Mouse (Mus musculus): ENCODE measurements around the gene Cars2.
"Not testable (repeated sequence)": the region's sequence is repeated elsewhere in the genome, so short reads cannot be mapped to it uniquely, and the experiment has no call there.

The Cars2 gene

DNA sequence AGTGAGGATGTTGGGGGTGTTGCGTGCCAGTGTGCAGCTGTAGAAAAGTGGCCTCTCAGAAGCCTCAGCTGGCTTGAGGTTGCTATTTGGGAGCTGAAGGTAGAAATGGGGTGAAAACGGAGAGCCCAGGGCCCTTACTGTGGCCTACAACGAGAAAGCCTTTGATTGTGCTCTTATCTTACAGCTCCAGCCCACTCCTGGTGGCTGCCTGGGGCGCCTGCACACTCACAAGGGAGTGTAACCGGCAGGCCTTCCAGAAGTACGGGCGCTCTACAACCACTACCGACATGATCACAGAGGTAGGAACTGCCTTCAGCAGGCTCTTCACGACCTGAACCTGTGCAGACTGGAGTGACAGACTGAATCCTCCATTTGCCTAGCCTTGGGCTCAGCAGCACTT is 37.9 kb downstream of the Cars2 start:
- no peak for DNase-seq (ENCODE audit: low spot score in 2 of 2)

DNA sequence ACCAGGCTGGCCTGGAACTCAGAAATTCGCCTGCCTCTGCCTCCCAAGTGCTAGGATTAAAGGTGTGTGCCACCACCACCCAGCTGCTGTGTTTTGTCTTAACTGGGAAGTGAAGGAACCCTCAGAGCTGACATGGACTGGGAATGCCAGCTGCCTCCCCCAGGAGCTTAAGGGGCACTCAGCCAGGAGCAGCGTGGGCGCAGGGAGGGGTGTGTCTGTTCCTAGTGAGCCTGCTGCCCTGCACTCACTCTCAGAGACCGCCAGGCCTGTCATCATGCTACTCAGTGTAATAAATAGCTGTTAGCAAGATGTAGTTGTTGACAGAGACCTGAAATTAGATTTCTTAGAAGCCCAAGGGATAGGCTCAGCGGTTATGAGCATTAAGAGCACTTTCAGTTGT is 39.6 kb downstream of the Cars2 start:
- DNase-seq (ENCODE audit: low spot score in 2 of 2): no peak

DNA sequence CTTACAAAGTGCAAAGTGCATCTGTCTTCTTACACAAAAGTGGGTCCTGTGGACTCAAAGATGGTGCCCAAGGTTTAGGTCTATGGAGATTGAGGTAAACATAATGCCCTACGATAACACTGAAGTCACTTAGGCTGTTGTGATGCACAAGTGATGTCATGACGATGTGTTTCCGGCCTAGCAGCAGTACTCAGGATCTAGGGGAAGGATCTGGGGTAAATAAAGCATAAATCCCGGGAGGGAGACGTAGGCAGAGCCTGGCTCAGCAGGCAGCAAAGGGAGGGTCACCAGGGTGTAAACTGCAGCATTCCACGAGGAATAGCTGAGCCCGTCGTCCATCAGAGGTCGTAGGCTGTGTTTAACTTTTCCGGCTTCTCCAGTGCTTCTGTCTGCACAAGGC is 41.7 kb downstream of the Cars2 start:
- no peak for DNase-seq (ENCODE audit: low spot score in 2 of 2)

DNA sequence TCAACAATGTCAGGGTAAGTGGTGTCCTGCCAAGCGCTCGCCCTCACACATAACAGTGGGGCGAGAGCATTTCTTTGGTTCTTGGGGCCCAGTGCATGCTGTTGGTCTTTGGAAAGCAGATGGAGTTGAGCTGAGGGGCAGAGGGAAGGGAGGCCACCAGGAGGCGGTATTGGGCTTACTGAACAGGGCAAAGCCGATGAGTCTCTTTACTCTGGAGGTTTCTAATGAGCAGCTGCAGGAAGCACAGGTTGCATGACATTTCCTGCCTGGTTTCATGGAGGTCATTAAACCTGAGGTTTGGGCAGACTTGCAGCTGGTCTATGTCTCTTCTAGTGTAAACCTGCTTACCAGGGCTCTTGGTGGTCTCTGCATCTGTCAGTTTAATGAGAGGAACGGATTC is 43.8 kb downstream of the Cars2 start:
- DNase-seq (ENCODE audit: low spot score in 2 of 2): no peak

DNA sequence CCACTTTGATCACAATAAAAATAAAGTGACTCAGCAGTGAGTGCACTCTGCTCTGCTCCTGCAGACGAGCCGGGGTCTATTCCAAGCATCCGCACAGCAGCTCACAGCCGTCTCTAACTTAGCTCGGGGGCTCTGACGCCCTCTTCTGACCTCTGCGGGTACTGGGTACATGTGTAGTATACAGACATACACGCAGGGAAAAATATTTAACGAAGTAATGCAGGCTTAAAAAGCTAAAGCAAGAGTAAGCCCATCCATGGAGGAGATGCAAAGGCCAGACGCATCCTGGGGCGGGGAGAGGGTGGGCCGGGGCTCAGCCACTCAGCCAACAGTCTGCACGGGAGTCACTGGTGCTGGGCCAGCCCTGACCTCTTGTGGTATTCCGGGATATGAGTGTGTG is 44.5 kb downstream of the Cars2 start:
- DNase-seq (ENCODE audit: low spot score in 2 of 2): no peak

DNA sequence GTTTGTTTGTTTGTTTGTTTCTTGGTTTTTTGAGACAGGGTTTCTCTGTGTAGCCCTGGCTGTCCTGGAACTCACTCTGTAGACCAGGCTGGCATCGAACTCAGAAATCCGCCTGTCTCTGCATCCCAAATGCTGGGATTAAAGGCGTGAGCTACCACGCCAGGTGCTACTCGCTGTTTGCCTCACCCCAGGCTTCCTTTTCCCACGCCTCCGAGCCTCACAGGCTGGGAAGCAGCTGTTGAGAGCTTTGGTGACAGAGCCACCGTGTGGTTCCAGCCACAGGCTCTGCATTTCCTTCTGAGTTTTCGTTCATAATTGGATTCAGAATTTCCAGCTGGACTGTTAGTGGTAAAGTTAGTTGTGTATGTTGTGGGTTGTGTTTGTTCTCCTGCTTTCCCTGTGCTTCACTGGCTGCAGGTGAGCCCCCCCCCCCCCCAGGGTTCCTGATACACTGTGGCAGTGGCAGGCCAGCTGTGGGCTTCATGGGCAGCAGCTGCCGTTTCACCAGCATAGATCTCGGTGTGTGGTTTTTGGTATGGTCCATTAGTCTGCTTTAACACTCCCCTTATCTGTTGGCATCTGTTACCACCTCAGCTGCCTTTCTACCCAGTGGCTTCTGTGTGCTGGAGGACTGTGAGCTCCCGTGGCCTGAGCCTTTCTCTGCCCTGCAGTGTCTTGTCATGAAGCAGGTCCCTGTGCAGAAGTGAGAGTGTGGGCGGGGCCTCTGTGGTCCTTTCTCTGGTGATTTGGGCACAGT is 46.9 kb downstream of the Cars2 start:
- DNase-seq (ENCODE audit: low spot score in 2 of 2): no peak

DNA sequence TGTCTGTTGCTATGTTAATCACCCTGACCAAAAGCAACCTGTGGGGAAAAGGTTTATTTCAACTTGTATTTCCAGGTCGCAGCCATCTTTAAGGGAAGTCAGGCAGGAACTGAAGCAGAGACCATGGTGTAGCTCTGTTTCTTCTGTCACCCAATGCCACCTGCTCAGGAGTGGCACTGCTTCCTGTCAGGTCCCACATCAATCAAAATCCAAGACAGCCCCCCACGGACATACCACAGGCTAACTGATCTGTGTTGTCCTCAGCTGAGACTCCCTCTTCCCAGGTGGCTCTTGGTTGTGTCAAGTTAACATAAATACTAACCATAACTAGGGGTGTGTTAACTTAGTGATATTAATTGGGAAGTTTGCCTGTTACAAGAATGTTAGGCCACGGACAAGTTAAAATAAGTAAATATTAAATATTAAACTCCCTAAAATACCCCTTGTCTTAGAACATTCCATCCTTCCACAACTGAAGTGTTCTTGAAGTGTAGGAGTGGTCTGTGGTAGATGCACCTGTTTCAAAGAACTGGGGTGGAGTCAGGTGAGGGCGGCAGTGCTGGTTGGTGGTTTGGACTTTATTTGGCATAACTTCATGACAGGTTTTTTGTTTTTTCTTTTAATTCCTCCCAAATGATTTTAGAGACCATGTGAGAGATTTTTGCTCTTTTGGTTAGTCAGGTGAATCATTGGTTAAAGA is 51.6 kb downstream of the Cars2 start:
- no peak for DNase-seq (ENCODE audit: low spot score in 2 of 2)

DNA sequence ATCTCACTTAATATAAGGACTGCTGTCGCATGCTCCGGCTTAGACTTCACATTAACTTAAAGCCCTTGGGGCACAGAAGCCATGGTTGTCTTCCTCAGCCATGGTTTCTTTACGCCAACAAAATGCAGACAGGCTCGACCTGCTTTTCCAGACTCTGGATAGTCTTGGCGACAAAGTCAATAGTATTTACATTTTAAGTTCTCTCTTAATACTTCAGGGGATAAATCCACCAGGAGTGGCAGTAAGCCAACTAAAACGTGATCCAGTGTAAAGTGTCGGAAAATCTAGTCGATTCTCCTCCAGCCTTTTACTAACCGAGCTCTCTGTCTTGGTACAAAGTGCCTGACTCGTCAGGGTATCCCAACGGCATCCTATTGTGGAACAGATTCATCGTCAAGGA is 52.3 kb downstream of the Cars2 start:
- DNase-seq (ENCODE audit: low spot score in 2 of 2): no peak

DNA sequence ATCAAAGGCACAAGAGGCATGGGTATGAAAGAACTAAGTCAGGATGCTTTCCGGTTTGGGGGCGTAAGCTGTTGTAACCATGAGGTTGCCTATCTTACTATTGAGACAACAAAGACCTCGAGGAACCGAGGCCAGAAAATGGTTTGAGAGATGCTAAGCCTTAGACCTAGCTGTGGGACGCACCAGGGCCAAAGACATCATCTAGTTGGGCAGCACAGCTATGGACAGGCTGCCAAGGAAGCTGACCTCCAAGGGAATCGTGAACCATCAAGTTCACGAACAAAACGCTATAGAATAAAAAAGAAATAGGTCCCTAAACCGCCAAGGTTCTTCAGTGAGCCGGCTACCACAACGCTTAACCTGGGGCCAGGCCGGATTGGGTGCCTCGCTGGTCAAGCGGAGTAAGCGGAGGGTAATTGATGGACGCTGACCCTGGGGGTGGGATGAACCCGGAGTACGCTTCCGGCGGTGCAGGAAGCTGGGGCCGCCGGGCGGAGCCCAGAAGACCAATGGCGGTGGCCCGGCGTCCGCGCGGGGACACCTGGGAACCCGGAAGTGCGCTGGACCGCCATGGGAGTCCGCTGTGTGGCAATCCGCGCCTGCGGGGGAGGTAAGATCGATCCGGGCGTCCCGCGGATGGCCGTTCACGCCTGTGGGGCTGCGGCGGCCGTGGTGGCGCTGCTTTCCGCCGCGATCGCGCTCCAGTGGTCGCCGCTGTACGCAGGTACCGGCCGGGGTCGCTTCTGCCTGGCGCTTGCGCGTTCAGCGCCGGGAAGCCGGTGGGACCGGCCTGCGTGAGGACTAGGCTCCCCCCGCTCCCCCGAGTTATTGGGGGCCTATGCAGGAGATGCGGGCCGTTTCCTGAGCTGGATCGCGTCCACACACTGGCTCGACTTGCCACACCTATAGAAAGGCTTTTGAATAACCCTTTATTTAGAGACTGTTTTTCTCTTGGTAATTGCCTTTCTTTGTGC is 53.3 kb downstream of the Cars2 start, which contains the start of gene Naxd:
Gene Naxd (plus strand): TSS at position 490 of the 974 bp plus-strand sequence.
- peak; percentile 89 to 90 for DNase-seq (ENCODE audit: low spot score in 2 of 2)

DNA sequence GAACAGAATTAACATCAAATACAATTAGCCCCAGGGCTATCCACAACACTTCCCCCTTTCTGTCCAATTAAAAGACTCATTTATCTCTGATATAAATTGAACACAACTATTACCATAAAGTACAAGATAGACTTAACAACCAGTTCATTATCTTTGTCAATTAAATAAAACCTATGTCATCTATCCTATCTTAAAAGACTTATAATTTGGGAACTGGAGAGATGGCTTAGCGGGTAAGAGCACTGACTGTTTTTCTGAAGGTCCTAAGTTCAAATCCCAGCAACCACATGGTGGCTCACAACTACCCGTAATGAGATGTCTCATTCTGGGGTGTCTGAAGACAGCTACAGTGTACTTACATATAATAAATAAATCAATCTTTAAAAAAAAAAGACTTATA is 58.2 kb downstream of the Cars2 start:
- not testable (repeated sequence) for DNase-seq (ENCODE audit: low spot score in 2 of 2)

DNA sequence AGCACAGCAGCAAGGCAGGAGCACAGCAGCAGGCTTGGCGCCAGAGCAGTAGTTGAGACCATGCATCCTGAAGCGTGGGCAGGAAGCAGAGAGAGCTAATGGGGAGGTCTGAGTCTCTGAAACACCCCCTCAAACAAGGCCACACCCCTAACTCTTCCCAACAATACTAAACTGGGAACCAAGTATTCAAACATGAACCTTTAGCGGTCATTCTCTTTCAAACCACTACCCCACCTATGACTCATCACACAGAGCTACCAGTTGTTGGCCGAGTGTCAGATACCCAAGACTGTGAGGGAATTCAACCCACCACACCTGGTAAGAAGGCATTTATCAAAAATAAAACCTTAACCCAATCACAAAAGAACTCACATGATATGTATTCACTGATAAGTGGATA is 63.4 kb downstream of the Cars2 start:
- no peak for DNase-seq (ENCODE audit: low spot score in 2 of 2)

DNA sequence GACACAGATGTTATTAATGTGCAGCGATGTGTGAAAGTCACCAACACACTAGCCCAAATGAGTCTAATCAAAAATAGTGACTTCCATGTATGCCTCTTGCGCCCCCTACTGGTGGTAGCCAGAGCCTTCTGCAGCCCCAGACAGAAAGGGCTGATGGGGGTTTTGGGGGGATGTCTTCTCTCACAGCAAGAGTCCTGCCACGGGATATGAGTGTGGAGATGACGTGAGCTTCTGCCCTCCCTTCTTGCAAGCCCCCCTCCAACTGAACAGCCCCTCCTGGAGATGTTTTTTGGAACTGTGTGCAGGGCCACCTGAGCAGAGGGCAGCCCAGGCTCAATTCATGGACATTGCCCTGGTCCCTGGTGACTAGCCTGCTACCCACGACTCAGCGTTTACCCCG is 64.4 kb downstream of the Cars2 start:
- DNase-seq (ENCODE audit: low spot score in 2 of 2): no peak

DNA sequence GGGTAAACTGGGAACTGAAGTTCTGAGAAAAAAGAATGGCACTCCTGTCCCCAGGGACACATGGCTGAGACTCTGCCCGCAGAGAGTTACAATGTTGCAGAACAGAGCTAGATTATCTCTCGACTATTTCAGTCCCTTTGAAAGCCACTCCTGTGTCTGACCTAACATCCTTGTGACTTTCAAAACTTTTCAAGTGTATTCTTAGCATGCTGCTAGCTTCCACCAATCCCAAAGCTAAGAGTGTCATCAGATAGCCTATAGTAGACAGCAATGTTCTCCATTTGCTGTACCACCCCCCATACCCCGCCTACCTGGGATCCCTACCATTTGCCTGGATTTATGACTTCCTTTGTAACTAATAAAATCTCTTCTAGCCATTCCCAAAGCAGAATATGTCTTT is 68.0 kb downstream of the Cars2 start:
- no peak for DNase-seq (ENCODE audit: low spot score in 2 of 2)

DNA sequence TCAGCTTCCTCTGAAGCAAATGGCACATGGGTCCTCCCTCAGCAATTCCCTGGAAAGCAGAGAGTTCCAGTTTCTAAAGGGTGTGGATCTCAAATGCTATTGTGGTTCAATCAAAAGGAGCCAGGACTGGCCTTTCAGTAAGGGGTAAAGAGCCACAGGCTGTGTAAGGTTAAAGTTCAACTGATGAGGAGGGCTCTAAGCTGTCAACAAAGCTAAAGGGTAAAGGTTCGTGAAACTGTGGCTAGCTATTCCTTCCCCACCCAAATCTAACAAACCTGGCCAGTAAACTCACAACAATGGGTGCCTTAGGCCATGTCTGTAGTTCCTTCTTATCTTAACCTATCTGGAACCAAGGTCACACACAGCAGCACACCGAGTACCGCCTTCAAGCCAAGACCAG is 68.7 kb downstream of the Cars2 start:
- DNase-seq (ENCODE audit: low spot score in 2 of 2): no peak

DNA sequence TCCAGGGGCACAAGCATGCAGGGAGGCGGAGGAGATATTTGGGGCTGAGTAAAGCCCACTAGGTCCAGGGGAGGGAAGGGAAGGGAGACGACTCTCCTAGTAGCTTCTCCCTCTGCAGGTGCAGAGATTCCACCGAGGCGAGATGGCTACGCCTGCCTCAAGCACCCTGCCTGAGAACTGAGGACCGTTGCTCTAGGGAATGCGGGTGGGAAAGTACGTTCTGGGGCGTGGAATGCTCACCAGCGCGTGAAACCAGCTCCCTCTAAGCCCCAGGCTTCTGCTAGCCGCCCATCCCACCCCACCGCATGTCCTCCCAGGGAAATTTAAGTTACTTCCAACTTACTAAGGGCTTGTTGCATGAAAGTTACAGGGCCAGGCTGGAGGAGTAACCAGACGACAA is 71.0 kb downstream of the Cars2 start:
- DNase-seq (ENCODE audit: low spot score in 2 of 2): no peak

DNA sequence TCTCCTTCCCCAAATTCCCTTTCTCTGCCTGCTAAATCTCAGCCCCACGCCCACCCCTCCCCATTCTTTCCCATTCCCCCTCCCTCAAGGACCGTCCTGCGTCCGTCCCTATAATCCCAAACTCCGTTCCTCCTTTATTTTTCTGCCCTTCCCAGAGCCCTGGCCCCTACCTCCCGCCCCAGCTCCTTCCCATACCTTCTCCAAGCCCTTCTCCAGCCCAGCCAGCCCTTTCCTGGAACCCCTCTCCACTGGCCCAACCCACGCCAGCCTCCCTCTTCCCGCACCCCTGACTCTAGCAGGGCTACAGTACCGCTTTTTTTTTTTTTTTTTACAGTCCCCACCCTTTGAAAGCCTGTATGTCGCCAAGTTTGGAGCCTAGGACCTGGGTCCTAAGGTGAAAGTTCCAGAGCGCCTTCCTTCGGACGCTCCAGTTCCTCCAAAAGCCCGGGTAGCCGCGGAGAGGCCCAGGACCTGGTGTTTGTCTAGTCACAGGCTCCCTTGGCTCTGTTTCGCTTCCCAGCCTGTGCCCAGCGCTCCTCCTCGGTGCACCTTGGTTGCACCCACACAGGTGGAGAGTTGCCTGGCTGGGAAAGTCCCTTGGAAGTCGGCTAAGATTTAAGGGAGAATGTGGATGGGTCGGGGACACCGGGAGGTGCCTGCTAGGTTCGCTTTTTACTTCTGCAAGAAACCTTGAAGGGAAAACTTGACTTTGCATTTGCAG is 71.6 kb downstream of the Cars2 start:
- no peak for DNase-seq (ENCODE audit: low spot score in 2 of 2)

DNA sequence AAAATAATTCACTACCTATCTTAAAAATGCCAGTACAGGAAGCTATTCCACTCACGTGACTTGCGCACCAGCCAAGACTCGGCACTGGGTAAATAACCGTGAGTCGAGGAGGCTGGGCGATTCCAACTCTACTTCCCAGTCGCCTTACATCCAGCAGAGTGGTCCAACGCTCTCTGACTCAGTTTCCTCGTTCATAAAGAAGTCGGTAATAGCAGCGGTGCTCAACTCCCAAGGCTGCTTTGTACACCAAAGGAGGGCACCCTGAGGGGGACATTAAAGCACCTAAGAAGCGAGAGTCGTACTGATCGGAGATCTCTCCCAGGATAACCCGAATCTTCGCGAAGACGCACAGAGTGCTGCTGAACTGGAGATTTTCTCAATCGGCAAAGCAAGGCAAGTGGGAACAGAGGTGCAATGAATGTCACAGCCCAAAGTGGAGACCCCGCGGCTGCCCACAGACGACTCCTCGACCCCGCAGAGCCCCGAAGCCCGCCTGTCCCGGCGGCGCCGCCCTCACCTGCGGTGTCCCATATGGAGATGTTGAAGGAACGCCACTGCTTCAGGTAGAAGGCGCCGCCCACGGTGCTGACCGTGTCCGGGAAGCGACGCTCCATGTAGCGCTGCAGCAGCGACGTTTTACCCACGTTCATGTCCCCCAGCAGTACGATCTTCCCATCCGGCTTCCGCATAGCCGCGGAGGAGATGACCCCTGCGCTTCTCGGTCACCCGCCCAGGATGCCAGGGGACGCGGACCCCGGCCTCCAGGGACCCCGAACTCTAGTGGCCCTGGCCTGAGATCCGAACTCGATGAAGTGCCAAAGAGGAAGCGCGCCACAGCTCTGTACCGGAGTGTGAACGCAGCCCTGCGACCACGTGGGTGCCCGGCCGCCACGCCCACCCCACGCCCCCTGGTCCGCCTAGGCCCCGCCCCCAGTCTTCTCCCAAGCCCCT is 72.5 kb downstream of the Cars2 start, which contains the start of gene Rab20:
Gene Rab20 (minus strand): TSS at position 900 of the 951 bp plus-strand sequence.
- no peak for DNase-seq (ENCODE audit: low spot score in 2 of 2)

DNA sequence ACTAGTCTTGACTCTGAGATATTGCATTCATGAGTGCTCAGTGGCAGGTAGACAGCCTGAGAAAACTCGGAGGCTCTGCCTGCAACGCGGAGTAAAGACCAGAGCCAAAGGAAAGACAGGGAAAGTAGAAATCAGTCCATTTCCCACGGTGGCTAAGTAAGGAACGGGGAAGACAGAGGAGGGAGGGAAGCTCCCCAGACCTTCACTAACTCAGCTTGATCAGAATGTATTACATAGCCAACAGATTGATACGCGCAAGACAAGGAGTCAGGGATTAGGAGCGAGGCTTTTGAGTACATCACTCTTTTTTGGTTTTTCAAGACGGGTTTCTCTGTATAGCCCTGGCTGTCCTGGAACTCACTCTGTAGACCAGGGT is 73.4 kb downstream of the Cars2 start:
- DNase-seq (ENCODE audit: low spot score in 2 of 2): no peak

DNA sequence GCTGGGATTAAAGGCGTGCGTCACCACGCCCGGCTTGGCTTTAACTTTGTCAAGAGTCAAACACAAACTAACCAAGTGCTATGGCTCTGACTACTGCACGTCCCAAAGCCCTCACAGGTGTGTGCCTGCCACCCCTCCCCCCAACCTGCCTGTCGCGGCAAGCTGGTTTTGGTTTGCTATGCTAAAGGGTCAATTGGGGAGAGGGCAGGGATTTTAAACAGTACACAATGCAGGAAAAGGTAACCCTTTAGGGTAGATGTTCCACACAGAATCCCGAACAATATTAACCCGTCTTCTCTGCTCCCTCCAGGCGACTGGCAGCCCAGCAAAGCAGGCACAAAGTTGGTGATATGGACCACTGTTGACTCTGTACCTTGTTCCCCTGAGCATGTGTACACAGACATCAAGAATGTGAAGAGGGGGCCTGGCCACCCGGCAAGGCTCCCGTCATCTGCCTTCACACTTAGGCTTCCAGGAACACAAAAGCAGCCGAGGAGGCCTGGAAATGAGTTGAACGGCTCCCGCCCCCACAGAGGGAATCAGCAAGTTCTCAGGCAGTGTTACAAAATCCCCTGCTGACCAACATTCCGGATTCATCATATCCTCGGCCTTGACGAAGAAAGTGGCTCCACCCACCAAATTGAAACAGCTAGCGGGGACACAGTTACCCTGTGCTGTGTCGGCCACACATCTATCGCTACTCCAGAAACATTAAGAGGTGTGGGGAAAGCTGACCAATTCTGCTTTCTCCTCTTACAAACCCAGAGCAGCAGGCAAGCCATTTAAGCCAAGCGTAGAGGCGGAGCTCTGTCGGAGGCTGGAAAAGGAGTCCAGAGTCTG is 74.0 kb downstream of the Cars2 start:
- DNase-seq (ENCODE audit: low spot score in 2 of 2): peak in 1 of 2 experiments; percentile 21
